Mouse (Mus musculus) liver, postnatal 0 days (tissue): Measurements from ENCODE around the gene Hhat.

ENCODE experiments used
- CTCF ChIP-seq: sonication (generic); IDR thresholded peaks from 2 replicates; pipeline ENCODE4 v1.5.1; 2016; ENCODE audit warnings: antibody characterized with exemption, low read depth
- EP300 ChIP-seq: IDR thresholded peaks from 2 replicates; pipeline ENCODE4 v1.6.1; 2016; ENCODE audit warnings: antibody characterized with exemption, low read depth, mild to moderate bottlenecking

- TF ChIP-seq EP300, result no peak
- TF ChIP-seq CTCF, result no peak
Observed at GRCm38 (mm10) chr1:192512821-192513220, 258.2 kb downstream of the Hhat start.
